Mouse (Mus musculus) heart, postnatal 4 days (tissue): ENCODE data around the gene Plekha7. TPM values are rescaled to one million over a fixed set of nuclear protein-coding genes. Genes with fewer than 3 reads are reported as not detected.

Experiments used
- DNase-seq: peaks from one replicate; pipeline ENCODE4 v3.0.0; 2021
- total RNA-seq, 2 experiments: library from RNA; stranded (reverse); gene quantifications; 2 replicates each; pipeline ENCODE4 v1.2.3; 2021

Gene Plekha7
- total RNA-seq, 2 experiments from 2014 or later = 19.5 to 24.9 TPM

DNA sequence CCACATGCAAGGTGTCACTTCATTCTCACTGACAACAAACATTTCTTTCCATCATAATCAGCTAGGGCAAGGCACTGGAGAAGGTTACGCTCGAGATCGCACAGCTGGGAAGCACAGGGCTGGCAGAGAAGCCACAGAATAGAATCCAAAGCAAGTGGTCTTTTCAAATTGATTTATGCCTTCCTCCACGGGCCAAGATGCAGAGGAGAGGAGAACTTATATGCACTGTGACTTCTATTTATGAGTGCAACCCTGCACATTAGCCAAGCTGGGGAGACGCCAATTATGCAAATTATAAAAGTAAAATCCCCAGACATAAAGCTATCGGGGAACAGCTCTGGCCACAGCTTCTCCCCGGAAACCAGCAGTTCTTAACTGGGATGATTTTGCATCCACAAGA lies 86.3 kb downstream of the Plekha7 start:
- no peak for DNase-seq

DNA sequence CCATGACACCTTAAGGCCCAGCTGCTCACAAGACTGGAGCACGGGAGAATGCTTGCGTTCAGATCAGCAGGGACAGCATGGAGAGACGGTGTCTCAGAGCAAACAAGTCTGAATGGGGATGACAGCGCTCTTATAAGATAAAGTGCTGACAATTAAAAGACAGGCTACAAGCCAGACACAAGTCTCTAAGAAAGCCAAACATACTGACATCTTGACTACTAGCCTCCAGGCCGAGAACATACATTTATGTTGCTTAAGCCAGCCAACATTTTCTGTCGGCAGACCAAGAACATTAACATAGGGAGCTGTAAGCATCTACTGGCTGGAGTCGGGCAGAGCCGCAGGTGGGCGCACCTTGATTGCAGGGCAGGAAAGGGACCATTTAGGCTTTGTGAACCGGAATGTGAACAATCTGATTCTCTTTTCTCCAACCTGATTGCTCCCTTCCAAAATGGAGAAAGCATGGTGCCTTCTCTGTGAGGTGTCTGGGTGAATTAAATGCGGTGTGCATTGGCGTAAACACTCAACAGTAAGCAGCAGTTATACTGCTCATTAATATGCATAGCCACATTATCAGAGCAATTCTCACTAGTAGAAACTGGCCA lies 88.0 kb downstream of the Plekha7 start:
- no peak for DNase-seq

DNA sequence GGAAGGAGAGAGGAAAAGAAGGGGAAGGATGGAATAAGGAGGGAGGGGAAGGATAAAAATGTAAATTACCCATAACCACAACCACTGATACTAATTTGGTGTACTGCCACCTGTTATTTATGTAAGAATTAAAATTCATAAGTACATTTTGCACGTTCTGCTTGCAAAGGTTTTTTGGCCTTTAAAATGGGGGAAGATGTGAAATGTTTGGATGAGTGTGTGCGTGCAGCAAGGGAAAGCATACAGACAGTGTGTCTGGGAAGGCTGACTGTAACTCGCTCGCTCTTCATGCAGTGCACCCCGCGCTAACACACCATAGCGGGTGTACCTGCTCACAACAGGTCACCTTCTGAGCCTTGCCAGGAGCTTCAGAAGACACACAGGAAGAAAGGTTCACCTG lies 90.4 kb downstream of the Plekha7 start:
- no peak for DNase-seq

DNA sequence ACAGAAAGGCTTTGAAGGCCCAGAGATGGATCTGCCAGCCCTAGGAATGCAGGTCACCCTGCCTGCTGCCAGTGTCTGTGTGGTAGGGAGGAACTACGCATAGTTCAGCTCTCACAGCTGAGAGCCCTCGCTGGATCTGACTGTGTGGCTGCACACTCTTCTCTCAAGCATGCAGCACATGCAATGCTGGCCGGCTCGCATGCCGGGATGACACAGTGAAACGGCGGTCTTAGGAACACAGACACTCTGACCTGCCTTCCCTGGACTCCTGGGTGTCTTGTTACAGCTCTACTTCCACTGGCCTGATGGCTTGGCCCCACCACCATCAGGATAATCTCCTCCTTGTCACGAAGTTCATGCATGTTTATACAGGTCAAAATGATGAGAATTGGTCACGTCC lies 96.3 kb downstream of the Plekha7 start:
- no peak for DNase-seq

DNA sequence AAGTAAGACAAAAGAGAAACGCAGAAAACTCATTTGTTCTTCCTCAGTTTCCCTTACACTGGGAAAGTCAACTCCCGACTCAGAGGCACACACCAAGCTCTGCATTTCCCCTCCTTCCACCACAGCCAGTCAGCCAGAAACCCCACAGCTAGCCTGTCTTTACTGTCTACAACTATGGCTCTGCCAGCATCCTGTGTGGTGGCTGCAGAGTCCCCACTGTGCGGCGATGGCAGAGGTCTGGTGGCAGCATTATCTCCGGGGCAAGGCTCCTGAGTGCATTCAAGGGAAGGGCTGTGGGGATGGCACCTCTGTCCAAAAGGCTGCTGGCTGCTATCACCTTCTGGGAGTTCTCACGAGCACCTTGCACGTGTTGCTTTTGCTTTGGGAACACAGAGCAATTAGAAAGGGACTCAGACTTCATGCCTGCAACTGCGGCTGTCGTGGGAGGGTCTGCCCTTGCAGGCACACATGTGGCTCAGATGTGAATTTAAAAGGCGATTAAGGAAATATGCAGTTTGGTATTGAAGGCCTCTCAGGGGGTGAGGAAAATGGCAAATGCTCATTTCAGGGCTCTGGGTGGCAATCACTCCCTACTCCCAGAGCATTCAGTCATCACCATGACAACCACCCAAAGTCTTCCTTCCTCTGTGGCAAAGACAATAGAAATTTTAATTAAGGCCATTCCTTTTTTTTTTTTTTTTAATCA lies 98.1 kb downstream of the Plekha7 start:
- DNase-seq = no peak

DNA sequence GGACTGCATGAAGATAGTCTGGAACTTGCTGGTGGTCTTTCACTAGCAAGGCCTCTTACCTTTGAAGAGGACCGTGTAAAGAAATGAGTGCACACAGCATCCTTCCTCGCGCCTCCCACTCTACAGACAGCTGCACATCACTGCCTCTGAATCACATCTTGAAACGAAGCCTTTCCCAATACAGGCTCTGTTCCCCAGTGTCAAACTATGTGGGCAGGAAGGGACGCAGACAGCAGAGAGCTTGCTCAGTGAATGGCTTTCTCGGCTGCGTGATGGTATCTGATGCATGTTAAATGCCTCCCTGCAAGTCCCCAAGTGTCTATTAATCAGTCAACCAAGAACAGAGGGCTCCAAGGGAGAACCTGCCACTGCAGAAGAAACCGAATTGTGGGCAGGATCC lies 99.3 kb downstream of the Plekha7 start:
- DNase-seq = no peak

DNA sequence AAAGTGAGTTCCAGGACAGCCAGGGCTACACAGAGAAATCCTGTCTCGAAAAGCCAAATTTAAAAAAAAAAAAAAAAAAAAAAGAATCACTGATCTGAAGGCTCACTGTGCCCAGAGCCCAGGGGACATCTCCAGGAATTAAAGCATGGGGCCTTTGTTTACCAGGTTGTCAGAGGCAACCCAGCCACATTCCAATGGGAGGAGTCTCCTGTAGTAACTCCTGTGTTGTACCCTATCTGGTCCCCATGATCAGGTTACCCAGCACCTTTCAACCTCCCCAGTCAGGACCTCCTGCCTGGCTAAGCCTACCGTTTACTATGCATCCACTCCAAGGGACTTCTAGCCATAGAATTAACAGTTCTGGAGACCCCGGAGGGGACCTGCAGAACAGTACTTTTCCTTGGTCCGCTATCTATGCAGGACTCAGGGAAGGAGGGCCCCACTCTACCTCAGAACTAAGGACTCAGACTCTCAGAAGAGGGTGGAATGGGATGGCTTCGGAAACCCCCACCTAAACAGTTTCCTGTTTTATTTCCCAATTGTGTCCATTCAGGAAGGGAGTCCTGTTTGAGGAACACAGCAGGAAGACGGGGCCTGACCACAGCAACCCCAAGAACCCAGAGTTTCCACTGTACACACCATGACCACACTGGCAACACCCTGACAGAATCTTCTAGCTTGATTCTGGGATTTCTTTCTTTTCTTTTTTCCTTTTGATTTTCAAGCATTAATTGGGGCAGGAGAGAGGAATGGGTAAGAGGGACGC lies 101.2 kb downstream of the Plekha7 start:
- no peak for DNase-seq

DNA sequence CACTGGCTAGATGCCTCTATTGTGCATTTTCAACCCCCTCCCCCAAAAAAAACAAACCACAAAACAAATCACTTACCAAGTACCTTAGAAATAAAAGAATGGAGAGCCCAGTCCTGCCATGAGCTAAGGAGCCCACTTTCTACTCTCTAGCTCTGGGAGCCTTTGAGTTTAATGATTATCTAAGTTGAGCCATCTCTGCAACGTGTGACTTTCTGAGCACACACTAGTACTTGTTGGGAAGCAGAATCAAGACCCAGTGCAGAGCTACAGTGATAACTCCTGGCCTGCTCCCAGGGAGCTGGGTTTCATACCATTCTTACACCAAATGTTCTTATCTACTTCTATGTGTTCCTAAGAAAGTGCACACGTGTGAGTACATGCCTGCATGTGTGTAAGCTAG lies 102.7 kb downstream of the Plekha7 start:
- no peak for DNase-seq

DNA sequence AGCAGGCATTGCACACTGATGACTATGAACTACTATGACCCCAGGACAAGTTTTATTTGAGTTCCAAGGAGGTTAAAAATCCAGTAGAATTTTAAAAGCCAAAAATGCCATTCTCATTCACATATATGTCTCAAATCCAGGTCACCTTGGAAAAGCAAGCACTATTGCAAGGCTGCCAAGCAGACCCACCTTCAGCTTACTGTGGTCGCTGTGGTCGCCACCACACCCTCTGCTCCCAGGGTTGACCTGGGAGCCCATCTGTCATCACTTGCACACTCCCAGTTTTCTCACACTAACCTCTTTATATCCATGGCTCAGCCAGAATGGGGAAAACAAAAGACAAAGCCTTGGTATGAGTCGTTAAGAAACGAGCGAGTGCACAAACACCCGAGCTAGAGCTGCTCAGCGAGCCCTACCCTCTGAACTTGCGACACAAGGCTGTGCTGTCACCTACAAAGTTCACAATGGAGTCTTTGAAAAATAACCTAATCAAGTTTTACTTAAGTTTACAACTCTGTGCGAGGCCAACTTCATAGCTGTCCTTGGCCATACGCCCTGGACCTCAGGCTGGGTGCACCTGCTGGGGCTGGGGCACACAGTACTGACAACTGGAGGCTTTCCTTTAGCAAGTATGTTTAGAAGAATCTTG lies 106.0 kb downstream of the Plekha7 start:
- no peak for DNase-seq

DNA sequence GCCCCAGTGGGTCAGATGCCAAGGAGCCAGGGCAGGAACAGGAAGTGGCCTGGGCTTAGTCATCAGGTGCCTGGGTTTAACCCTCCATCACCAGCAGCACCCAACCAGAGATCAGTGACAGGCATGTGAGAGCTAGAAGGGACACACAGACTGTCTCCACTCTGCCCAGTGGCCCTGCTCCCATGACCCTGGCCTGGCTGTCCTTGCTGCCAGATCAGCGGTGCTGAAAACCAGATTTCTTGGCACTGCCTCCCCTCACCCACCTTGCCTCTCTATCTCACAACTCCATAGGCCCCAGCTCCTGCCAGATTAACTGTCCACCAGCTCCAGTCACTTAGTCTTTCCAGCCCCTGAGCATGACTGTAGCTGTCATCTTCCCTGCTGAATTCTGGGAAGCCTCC lies 107.2 kb downstream of the Plekha7 start:
- peak; percentile 34 for DNase-seq

DNA sequence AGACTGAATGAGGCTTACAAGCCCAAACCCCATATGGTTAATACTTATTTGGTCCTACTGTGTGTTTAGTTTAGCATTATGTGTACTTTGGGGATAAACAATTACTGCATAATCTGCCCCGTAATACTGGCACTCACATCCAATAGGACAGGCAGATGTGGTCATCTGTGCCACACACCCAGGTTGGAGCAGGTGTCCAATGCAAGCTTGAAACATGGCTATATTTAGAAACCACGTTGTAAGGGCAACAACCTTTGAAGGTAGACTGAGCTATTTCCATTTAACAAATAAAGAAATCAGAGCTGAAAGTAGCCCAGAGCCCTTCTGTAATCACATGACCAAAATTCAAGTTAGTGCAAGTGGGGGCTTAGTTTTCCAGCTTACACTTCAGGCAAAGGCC lies 107.6 kb downstream of the Plekha7 start:
- no peak for DNase-seq

DNA sequence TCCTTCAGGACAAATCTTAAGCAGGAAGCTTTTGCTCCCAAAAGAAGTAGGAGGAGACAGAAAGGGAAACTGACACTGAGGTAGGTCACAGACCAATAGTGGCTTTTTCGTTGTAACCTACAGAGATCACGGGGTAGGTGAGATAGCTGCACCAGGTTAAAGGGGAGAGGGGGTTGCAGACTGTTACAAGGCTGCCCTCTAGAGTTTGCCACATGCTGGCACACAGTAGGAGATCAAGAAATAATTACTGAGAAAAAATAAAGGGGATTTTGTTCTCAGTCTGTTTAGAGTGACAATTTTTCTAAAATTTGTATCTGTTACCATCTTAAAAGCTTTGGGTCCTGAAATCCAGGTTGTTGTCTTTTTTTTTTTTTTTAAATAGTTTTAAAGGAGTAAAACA lies 109.3 kb downstream of the Plekha7 start:
- DNase-seq = no peak

DNA sequence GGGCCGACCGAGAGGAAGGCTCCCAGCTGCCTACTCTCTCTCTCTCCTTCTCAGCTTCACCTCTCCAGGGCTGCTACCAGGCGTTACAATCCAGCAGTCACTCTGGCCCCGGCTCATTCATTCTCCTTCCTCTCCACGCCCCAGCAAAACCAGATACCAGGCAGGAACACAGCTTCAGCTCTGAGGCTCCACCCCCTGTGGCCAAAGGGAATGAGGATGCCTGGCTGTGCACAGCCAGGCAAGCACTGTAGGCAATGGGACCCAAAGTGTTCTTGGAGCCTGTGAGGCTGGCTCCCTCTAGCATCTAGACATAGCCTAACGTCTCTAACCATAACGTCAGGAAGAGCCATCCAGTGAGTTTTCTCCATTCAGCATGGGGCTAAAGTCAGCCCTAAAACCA lies 109.8 kb downstream of the Plekha7 start:
- DNase-seq = peak; percentile 57

DNA sequence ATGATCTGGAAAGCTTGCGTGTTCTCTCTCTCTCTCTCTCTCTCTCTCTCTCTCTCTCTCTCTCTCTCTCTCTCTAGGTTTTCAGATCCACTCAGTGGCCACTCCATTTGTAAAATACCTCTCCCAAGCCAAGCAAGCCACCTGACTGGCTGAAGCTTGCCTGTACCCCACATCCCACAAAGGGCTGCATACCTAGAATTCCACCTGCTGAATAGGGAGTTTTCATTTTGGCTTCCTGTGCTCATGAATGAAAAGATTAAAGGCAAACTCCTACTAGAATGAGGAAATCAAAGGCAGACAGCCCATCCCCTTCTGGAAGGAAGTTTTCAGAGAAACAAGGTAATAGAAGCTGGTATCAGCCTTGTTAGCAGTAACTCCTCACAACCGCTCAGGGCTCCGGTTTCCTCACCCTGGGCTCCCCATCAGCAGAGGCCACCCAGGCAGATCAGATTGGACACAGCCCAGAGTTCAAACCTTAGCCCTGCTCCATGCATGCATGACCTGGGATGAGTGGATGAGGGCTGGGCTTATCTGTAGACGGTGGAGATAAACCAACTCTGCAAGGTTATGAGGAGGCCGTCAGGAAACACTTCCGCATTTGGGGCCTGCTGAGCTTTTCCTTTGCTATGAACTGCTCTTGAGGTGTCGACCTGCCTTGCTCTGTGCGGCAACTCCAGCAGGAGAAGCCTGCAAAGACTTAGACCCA lies 111.0 kb downstream of the Plekha7 start:
- no peak for DNase-seq

DNA sequence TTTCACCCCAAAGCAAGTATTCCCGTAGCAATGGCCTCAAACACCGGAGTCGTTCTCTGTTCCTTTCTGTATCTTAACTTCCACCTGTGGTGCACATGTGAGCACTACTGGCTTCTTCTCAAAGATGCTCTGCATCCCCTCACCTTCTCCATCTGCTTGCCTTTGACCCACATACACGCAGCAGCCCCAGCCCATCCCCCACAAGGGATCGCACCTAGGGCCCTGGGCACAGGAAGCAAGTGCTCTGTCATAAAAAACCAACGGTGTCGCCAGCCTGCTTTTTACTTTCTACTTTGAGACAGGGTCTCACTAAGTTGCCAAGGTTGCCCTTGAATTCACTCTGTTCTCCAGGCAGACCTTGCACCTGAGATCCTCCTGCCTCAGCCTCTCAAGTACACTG lies 113.2 kb downstream of the Plekha7 start:
- DNase-seq = no peak

DNA sequence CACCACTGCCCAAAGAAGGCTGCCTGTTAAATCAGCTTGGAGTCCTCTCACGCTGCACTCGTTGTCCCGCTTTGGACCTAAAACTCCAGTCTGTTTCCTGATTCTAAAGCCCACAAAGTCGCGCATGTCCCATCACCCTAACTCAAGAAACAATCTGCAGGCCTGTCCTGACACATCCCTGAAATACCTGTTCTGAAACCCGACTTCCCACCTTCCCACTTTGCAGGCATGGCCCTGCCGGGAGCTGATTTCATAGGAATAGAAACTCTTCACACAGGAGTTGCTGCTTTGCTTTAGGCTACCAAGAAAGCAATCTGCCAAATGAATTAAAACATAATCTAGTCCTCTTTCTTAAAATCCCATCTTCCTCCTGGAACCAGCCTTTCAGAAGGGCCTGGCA lies 115.2 kb downstream of the Plekha7 start:
- DNase-seq = no peak

DNA sequence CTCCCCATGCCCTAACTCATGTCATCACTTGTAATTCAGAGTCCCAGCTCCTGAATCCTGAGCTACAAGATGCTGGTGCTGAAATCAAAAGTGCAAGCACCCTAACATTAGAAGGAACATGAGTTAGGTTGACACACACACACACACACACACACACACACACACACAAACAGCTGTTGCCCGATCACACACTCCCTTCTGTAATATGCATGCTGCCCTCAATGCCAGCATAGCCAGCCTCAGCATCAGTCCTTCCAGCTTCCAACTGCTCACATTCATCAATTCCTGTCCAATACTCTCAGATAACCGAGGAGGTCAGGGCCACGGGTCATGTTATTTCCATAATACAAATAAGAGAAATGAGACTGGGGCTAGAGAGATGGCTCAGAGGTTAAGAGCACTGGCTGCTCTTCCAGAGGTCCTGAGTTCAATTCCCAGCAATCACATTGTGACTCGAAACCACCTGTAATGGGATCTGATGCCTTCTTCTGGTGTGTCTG lies 116.0 kb downstream of the Plekha7 start:
- no peak for DNase-seq

DNA sequence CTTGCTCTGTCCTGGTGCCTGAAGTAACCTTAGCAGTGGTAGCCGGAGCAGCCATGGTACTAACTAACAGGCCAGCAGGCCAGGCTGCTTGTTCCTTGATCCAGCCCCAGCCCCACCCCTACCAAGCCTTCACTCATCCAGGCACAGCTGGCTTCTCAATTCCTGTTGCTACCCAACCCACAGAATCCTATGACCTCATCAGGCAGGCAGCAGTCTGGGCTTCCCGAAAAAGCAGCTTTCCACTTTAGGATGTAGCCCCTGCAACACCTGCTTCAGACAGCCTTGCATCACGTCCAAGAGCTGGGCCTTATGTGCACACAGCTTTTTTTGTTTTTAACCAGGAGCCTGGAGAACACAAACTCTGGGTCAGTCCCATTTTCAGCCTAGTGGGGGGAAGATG lies 117.0 kb downstream of the Plekha7 start:
- peak; percentile 39 for DNase-seq

DNA sequence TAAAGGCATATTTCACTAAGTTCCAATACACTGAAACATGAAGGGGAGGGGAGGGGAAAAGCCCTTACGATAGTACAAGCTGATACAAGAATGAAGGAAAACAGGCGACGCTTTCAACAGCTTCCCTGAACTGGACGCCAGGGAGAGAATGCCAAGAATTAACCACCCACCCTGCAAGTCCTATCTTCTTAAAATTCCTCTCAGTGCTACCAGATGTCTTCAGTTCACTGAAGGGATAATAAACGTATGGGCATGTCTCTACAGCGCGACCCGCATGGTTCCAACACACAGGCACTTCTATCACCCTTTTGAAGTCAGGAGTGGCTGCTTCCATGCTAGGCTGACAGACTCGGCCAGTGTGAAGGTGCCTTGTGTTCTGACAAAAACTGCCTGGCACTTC lies 118.5 kb downstream of the Plekha7 start:
- DNase-seq = no peak

DNA sequence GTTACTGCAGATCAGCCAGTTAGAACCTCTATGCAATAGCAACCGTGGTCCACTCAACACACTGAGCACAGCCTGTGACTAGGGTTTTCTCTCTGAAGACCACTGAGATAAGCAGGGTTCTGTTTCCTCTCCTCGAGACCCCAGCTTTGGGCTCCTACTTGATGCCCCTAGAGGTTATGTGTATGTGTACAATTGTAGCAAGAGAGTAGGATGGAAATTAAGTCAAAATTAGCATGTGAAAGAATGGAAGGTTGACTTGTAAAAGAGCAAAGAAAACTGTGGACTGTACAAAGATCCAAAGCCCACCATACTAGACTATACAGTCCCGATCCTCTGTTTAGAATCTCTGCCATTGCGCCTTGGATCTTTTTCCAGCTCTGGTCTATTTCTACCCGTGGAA lies 119.8 kb downstream of the Plekha7 start:
- DNase-seq = no peak

DNA sequence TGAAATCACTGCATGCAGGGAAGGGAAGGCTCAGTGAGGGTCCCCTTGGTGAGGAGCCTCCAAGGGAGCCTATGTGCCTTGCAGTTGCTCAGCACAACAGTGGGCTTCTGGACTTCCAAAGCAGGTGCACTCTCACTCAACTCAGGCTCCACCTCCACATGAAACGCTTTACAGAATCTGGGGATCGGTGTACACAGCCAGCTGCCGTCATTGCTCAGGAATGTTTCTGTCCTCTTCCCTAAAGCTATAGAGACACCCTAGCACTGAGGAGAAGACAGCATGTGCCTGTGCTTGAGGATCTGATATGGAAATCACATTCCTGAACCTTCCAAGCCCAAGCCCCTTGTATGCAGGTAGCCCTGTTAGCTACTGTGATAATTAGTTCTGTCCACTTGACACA lies 120.7 kb downstream of the Plekha7 start:
- DNase-seq = no peak

DNA sequence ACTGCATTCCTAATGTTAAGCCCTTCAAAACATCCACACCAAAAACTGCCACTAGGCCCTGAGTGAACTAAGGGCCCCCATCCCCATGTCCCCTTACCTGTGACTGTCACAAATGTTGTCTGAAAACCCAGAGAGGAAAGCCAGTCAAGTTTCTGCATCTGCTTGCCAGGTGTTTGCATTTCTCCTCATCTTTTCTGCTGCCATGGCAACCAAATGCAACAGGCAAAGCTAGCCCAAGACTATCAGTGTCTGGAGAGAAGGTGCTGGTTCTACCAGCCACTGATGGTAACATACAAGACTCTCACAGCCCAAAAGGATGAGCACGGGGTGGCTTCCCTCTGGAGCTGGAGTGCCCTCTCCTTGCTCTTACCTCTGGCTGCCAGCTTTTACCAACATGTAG lies 121.3 kb downstream of the Plekha7 start:
- DNase-seq = no peak

DNA sequence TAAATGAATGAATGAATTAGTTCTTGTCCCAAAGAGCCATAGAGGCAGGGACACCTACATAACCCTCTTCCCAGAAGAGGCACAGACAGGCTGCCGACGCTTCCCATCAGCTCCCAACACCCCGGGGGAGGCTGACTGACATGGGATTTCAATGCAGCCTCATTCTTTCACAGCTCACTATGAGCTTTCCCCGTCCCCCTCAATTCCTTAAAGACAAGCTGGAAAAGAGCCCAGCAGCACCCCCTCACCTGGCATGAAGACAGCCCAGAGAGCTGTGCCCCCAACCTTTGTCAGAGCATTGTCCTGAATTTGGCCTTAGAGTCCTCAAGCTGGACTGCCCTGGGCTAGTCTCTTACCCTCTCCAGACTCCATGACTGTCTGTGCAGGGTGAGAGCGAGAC lies 122.0 kb downstream of the Plekha7 start:
- DNase-seq = no peak
